Mouse (Mus musculus): ENCODE data around the gene Gpr21. TPM values are rescaled to one million over a fixed set of nuclear protein-coding genes. Genes with fewer than 3 reads are reported as not detected.

The Gpr21 gene
- polyA plus RNA-seq, 1 experiment, result not detected

DNA sequence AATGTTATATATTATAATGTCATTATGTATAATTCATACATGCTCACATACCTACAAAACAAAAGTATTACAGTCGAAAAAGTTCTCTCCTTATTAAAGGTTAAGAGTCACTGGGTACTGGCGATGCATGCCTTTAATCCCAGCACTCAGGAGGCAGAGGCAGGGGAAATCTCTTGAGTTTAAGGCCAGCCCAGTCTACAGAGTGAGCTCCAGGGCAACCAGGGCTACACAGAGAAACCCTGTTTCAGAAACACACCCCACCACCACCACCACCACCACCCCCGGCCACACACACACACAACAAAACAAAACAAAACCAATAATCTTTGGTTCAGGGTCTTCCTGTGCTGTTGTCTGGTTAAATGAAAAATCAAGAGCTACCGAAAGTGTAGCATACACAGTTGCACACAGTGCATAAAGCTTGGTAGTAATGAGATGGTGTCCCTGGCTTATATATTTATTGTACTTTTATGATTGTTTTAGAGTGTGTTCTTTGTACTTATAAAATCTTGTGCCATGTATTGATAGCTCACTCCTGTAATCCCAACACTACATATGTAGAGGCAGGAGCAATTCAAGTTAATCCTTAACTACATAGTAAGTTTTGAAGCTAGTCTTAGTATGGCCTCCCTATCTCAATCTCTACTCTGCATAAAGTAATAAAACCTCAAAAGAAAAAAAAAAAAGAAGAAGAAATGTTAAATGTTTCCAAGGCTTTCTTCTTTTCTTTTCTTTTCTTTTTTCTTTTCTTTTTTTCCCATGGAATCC is 4.8 kb upstream of the Gpr21 start:
- Histone ChIP-seq H3K27me3 (ENCODE audit: control insufficient read depth) (no peaks in the 10 kb centered on the region), H3K4me3 (replicated peaks) (no peak overlapping the region), H3K4me1 (ENCODE audit: control insufficient read depth) (peaks cover 6% of the 10 kb centered on the region), H3K9me3 (ENCODE audit: control insufficient read depth, low read length) (no peaks in the 10 kb centered on the region), H3K36me3 (ENCODE audit: control insufficient read depth) (peaks cover 12% of the 10 kb centered on the region)
- no peak for TF ChIP-seq GATA1 (IDR thresholded peaks at IDR 0.05; ENCODE audit: low read length)
- TF ChIP-seq TAL1 (IDR thresholded peaks at IDR 0.05; ENCODE audit: low read length), result no peak

DNA sequence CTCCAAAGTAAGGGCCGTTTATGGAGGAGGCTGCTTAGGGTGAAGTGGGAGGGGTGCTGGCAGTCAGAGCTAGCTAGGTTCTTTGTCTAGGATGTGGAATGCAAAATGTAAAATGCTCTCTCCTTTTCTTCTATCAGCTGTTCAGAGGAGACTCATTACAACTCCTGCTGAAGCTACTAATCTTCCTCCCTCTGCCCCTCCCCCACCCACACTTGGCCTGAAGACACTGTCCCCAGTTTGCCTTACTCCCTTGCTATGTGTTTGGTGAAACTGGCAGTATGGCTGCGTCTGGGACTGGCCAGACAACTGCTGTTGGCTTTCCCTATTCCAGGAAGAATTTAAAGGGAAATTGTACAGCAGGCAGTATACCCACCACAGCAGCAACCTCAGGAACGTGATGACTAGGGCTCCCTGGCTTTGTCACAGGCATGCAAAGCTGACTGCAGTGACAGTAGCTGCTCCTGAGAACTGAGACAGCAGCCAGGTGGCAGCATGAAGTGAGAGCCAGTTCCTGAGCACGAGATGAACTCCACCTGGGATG is 860 bp downstream of the Gpr21 start:
- Histone ChIP-seq H3K4me3 (replicated peaks) (no peak overlapping the region), H3K9me3 (ENCODE audit: control insufficient read depth, low read length) (no peaks in the 10 kb centered on the region), H3K4me1 (ENCODE audit: control insufficient read depth) (peaks cover 6% of the 10 kb centered on the region), H3K27me3 (ENCODE audit: control insufficient read depth) (no peaks in the 10 kb centered on the region), H3K36me3 (ENCODE audit: control insufficient read depth) (peaks cover 19% of the 10 kb centered on the region)
- TF ChIP-seq TAL1 (IDR thresholded peaks at IDR 0.05; ENCODE audit: low read length), result no peak
- no peak for TF ChIP-seq GATA1 (IDR thresholded peaks at IDR 0.05; ENCODE audit: low read length)

DNA sequence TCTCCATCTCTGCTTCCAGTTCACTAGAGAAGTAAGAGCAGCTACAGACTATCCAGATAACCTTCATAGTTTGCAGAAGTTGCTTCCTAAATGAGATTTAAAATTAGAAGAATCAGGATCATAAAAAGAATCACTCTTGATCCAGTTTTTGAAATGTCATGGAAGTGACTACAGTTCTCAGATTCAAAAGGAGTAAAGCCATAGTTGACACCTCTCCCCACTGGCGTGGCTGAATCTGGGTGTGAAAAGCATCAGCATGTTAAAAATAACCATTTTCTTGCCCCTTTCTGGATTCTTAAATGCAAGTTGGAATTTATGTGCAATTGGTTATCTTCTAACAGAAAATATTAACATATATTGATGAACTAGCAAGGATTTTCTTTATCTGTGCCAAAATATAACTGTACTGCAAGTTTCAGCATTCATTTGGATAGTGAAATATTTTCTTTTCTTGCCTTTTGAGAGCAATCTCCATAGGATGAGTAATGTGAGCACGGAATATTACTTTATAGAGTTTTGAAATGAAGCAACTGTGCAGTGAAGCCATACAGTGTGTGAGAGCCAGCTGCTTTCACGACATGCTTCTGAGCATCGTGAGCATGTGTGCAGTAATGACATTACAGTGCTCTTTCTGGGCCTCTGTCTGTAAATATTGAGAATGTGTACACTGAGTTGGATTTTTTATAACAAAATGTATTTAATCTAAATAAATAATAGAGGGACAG is 2.6 kb downstream of the Gpr21 start:
- H3K36me3 ChIP-seq (ENCODE audit: control insufficient read depth), result peaks cover 15% of the 10 kb centered on the region
- TF ChIP-seq TAL1 (IDR thresholded peaks at IDR 0.05; ENCODE audit: low read length) (no peak), GATA1 (IDR thresholded peaks at IDR 0.05; ENCODE audit: low read length) (no peak)
- H3K9me3 ChIP-seq (ENCODE audit: control insufficient read depth, low read length), result no peaks in the 10 kb centered on the region

DNA sequence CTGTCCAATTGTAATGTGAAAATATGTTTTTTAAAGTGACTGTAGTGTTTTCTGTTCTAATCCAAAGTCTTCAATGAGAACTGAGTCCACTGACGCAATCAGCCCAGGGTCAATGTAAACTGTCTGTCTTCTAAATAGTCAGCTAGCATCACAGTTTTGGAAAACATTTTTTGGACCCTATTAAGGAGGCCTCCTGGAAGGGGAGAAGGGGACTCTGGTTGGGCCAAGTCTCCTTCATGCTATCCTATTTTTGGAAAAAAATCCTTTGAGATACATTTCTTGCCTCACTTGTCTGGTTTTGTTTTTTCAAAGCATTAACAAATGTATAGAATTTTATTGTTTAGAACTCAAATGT is 3.1 kb downstream of the Gpr21 start:
- peaks cover 15% of the 10 kb centered on the region for H3K36me3 ChIP-seq (ENCODE audit: control insufficient read depth)
- H3K4me1 ChIP-seq (ENCODE audit: control insufficient read depth), result peaks cover 6% of the 10 kb centered on the region
- no peak for TF ChIP-seq TAL1 (IDR thresholded peaks at IDR 0.05; ENCODE audit: low read length)
- no peak for TF ChIP-seq GATA1 (IDR thresholded peaks at IDR 0.05; ENCODE audit: low read length)
- no peaks in the 10 kb centered on the region for H3K27me3 ChIP-seq (ENCODE audit: control insufficient read depth)
- no peaks in the 10 kb centered on the region for H3K9me3 ChIP-seq (ENCODE audit: control insufficient read depth, low read length)
- no peak overlapping the region for H3K4me3 ChIP-seq (replicated peaks)

More for the DNA sequence above, 2.6 kb downstream of the Gpr21 start:
- Histone ChIP-seq H3K27me3 (ENCODE audit: control insufficient read depth) (no peaks in the 10 kb centered on the region), H3K4me1 (ENCODE audit: control insufficient read depth) (peaks cover 6% of the 10 kb centered on the region), H3K4me3 (replicated peaks) (no peak overlapping the region)

DNA sequence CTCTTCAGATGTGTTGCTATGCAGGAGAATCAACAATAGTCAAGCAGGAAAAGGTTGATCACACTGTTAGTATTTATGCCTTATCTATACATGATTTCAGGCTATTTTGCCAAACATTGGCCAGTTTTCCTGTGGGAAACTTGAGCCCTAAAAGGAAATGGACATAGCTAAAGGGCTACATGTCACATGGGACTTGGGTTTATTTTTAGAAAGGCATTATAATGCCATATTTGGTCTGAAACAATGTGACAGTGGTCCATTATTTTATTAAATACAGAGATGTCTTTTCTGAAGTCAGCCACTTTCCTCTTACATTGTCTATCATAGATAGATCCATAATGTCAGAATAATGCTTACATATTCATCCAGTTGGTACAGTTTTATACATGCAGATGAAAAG is 11.5 kb downstream of the Gpr21 start:
- H3K27me3 ChIP-seq (ENCODE audit: control insufficient read depth), result no peaks in the 10 kb centered on the region
- no peak overlapping the region for H3K4me3 ChIP-seq (replicated peaks)
- H3K36me3 ChIP-seq (ENCODE audit: control insufficient read depth), result no peaks in the 10 kb centered on the region
- TF ChIP-seq TAL1 (IDR thresholded peaks at IDR 0.05; ENCODE audit: low read length) (no peak), GATA1 (IDR thresholded peaks at IDR 0.05; ENCODE audit: low read length) (no peak)
- no peaks in the 10 kb centered on the region for H3K9me3 ChIP-seq (ENCODE audit: control insufficient read depth, low read length)
- H3K4me1 ChIP-seq (ENCODE audit: control insufficient read depth), result peaks cover 28% of the 10 kb centered on the region

DNA sequence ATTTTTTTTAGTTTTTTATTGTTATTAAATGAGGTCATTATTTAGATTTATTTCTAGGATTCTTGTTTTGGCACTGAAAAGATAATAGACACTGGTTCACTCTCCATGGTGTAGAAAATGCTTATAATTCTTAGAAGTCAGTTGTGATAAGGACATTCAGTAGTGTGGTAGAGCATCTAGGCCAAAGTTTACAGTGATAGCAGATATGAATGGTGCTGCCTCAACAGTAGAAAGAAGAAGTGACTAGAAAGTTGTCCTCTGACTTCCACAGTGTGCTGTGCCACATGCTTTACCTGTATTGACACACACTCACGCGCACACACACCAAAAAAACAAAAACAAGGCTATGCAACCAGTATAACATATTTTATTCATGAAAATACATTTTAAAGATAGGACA is 13.3 kb downstream of the Gpr21 start:
- Histone ChIP-seq H3K4me1 (ENCODE audit: control insufficient read depth) (peaks cover 28% of the 10 kb centered on the region), H3K27me3 (ENCODE audit: control insufficient read depth) (no peaks in the 10 kb centered on the region)
- TF ChIP-seq GATA1 (IDR thresholded peaks at IDR 0.05; ENCODE audit: low read length) (no peak), TAL1 (IDR thresholded peaks at IDR 0.05; ENCODE audit: low read length) (no peak)

DNA sequence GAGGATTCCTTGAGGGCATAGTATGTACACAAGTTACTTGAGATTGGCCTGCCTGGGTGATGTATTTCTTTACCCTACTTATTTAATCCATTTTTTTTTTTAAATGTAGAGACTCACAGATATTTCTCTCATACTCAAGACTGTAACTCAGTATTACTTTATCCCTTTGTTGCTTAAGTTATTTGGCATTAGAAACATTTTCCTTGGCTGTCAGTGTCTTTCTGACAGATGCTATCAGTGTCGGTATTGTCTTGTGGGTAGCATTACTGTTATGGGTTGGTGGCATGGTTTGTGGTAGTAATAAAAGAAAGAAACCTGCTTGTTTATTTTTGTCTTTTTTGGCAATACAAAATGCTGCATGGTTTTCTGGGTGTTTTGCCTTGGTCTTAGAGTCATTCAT is 14.6 kb downstream of the Gpr21 start:
- Histone ChIP-seq H3K4me3 (replicated peaks) (no peak overlapping the region), H3K36me3 (ENCODE audit: control insufficient read depth) (peaks cover 10% of the 10 kb centered on the region), H3K27me3 (ENCODE audit: control insufficient read depth) (no peaks in the 10 kb centered on the region), H3K9me3 (ENCODE audit: control insufficient read depth, low read length) (no peaks in the 10 kb centered on the region), H3K4me1 (ENCODE audit: control insufficient read depth) (peaks cover 28% of the 10 kb centered on the region)
- TF ChIP-seq GATA1 (IDR thresholded peaks at IDR 0.05; ENCODE audit: low read length), result no peak
- TF ChIP-seq TAL1 (IDR thresholded peaks at IDR 0.05; ENCODE audit: low read length), result no peak

More for the DNA sequence above, 13.3 kb downstream of the Gpr21 start:
- H3K36me3 ChIP-seq (ENCODE audit: control insufficient read depth), result peaks cover 6% of the 10 kb centered on the region
- H3K9me3 ChIP-seq (ENCODE audit: control insufficient read depth, low read length), result no peaks in the 10 kb centered on the region
- H3K4me3 ChIP-seq (replicated peaks), result no peak overlapping the region

DNA sequence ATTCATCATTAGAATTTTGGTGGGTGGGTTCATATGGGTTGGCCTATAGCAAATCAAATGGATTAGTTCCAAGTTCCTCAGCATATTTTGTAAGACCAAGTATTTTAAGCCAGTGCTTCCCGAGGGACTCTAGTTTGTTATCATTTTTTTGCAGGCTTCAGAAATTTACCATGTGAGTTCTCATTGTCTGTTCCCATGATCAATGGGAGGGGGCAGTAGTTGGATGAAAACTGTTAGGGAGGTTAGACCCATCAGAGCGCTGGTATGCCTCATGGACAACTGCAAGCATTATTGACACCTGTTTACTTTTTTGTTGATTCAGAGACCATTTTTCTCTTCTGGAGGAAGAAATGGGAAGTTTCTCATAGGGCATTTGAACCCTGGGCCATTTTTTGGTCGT is 15.5 kb downstream of the Gpr21 start:
- TF ChIP-seq GATA1 (IDR thresholded peaks at IDR 0.05; ENCODE audit: low read length), result no peak
- TF ChIP-seq TAL1 (IDR thresholded peaks at IDR 0.05; ENCODE audit: low read length), result no peak
- Histone ChIP-seq H3K27me3 (ENCODE audit: control insufficient read depth) (no peaks in the 10 kb centered on the region), H3K4me1 (ENCODE audit: control insufficient read depth) (peaks cover 28% of the 10 kb centered on the region), H3K9me3 (ENCODE audit: control insufficient read depth, low read length) (no peaks in the 10 kb centered on the region), H3K36me3 (ENCODE audit: control insufficient read depth) (peaks cover 10% of the 10 kb centered on the region), H3K4me3 (replicated peaks) (no peak overlapping the region)

DNA sequence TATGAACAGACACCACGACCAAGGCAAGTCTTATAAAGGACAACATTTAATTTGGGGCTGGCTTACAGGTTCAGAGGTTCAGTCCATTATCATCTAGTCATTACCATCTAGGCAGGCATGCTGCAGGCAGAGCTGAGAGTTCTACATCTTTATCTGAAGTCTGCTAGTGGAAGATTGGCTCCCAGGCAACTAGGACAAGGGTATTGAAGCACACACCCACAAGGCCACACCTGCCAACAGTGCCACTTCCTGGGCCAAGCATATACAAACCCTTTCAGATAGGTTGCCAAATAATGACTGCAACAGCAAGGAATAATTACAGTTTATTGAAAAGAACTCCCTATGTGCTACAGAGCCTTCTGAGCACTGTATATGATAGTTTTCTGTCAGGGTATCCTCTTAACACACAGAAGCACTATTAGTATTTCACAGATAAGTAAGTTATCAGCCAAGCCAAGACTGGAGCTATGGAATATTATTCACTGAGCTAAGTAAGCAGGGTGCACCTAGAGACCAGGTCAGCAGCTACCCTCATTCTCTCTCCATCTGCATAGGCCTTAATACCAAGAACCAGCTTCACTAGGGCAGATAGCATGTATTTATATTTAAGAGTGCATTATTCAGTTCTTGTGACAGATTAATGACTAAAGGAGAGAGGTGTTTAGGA is 33.3 kb downstream of the Gpr21 start:
- peak overlapping the region; percentile 21 for H3K4me3 ChIP-seq (replicated peaks)
- peaks cover 59% of the 10 kb centered on the region for H3K4me1 ChIP-seq (ENCODE audit: control insufficient read depth)
- peaks cover 2% of the 10 kb centered on the region; the same call in 1 of the 2 replicates for H3K9me3 ChIP-seq (ENCODE audit: control insufficient read depth, low read length)
- TF ChIP-seq GATA1 (IDR thresholded peaks at IDR 0.05; ENCODE audit: low read length) (peak; percentile 94), TAL1 (IDR thresholded peaks at IDR 0.05; ENCODE audit: low read length) (peak; percentile 73)
- peaks cover 50% of the 10 kb centered on the region for H3K36me3 ChIP-seq (ENCODE audit: control insufficient read depth)
- no peaks in the 10 kb centered on the region for H3K27me3 ChIP-seq (ENCODE audit: control insufficient read depth)
